Mouse (Mus musculus) thymus, postnatal 14 days (tissue): ENCODE data around the gene Arhgef26.

Experiments used
- DNase-seq: peaks from one replicate; pipeline ENCODE4 v3.0.0; 2021

The Arhgef26 gene

GRCm38 (mm10) chr3:62392636-62393035 lies 54.5 kb downstream of the Arhgef26 start:
- no peak for DNase-seq

GRCm38 (mm10) chr3:62394284-62394683 lies 56.1 kb downstream of the Arhgef26 start:
- DNase-seq: no peak

GRCm38 (mm10) chr3:62395368-62395767 lies 57.2 kb downstream of the Arhgef26 start:
- DNase-seq: no peak

GRCm38 (mm10) chr3:62396109-62396508 lies 58.0 kb downstream of the Arhgef26 start:
- no peak for DNase-seq

- no peak for DNase-seq
Measured at GRCm38 (mm10) chr3:62398094-62398493, 60.0 kb downstream of the Arhgef26 start.

GRCm38 (mm10) chr3:62399826-62400746 lies 61.9 kb downstream of the Arhgef26 start:
- no peak for DNase-seq

GRCm38 (mm10) chr3:62402466-62402865 lies 64.3 kb downstream of the Arhgef26 start:
- no peak for DNase-seq

- no peak for DNase-seq
Measured at GRCm38 (mm10) chr3:62404477-62405246, 66.5 kb downstream of the Arhgef26 start.

- DNase-seq: no peak
Measured at GRCm38 (mm10) chr3:62409555-62410182, 71.5 kb downstream of the Arhgef26 start.

- DNase-seq: no peak
Measured at GRCm38 (mm10) chr3:62410491-62410890, 72.3 kb downstream of the Arhgef26 start.

- no peak for DNase-seq
Measured at GRCm38 (mm10) chr3:62412704-62413103, 74.6 kb downstream of the Arhgef26 start.

GRCm38 (mm10) chr3:62414926-62415325 lies 76.8 kb downstream of the Arhgef26 start:
- no peak for DNase-seq

GRCm38 (mm10) chr3:62417458-62417857 lies 79.3 kb downstream of the Arhgef26 start:
- DNase-seq: no peak

- DNase-seq: no peak
Measured at GRCm38 (mm10) chr3:62418387-62419138, 80.4 kb downstream of the Arhgef26 start.

- DNase-seq: no peak
Measured at GRCm38 (mm10) chr3:62433675-62434074, 95.5 kb downstream of the Arhgef26 start.

GRCm38 (mm10) chr3:62435923-62436322 lies 97.8 kb downstream of the Arhgef26 start:
- DNase-seq: no peak

- no peak for DNase-seq
Measured at GRCm38 (mm10) chr3:62440431-62440969, 102.4 kb downstream of the Arhgef26 start.

- no peak for DNase-seq
Measured at GRCm38 (mm10) chr3:62443582-62444194, 105.5 kb downstream of the Arhgef26 start.

- no peak for DNase-seq
Measured at GRCm38 (mm10) chr3:62446271-62446670, 108.1 kb downstream of the Arhgef26 start.

- no peak for DNase-seq
Measured at GRCm38 (mm10) chr3:62447151-62447550, 109.0 kb downstream of the Arhgef26 start.

GRCm38 (mm10) chr3:62449871-62450496 lies 111.8 kb downstream of the Arhgef26 start:
- no peak for DNase-seq
